Mouse (Mus musculus): ENCODE data around the gene Gm44502.

DNA sequence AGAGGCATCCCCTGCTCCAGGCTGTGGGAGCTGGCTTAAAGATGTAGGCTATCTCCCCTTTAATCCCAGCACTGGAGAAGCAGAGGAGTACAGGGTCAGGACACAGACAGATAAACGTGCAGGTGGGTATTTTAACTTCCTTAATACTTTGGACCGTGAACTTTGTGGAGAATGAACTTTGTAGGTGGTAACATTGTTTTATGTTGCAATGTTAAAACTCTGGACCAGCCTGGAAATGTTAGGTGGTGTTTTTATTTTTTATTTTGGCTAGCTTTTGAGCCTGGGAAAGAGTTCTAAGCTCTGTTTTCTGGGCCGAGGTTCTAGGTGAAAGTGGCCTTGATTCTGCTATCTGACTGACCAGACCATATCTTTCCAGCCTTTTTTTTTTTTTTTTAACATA, 1.8 kb upstream of the Gm44502 start:
- TF ChIP-seq TCF12 (IDR thresholded peaks at IDR 0.05; ENCODE audit: insufficient read depth, poor library complexity, severe bottlenecking) (no peak), POLR2A (IDR thresholded peaks at IDR 0.05; ENCODE audit: insufficient read length, low read depth) (no peak), MAX (IDR thresholded peaks at IDR 0.05; ENCODE audit: low read depth) (no peak), CEBPB (IDR thresholded peaks at IDR 0.05; ENCODE audit: insufficient read depth, poor library complexity, severe bottlenecking) (no peak), POLR2AphosphoS2 (IDR thresholded peaks at IDR 0.05; ENCODE audit: insufficient read length, low read depth) (no peak), REST (IDR thresholded peaks at IDR 0.05; ENCODE audit: insufficient read depth, insufficient read length) (no peak), MYOG (IDR thresholded peaks at IDR 0.05; ENCODE audit: control insufficient read depth in 1 of 3, insufficient read depth in 1 of 3, insufficient read length in 2 of 3, low read depth in 2 of 3) (no peak)
